Mouse (Mus musculus) left cerebral cortex, adult 9 months (tissue): ENCODE measurements around the gene Grap.
"Not testable (repeated sequence)": the region's sequence is repeated elsewhere in the genome, so short reads cannot be mapped to it uniquely, and the experiment has no call there.

ENCODE experiments used
- DNase-seq, 2 experiments: peaks; one replicate each; pipeline ENCODE4 v3.0.0; 2022; ENCODE audit warnings: low spot score in 2 of 2

The Grap gene

DNA sequence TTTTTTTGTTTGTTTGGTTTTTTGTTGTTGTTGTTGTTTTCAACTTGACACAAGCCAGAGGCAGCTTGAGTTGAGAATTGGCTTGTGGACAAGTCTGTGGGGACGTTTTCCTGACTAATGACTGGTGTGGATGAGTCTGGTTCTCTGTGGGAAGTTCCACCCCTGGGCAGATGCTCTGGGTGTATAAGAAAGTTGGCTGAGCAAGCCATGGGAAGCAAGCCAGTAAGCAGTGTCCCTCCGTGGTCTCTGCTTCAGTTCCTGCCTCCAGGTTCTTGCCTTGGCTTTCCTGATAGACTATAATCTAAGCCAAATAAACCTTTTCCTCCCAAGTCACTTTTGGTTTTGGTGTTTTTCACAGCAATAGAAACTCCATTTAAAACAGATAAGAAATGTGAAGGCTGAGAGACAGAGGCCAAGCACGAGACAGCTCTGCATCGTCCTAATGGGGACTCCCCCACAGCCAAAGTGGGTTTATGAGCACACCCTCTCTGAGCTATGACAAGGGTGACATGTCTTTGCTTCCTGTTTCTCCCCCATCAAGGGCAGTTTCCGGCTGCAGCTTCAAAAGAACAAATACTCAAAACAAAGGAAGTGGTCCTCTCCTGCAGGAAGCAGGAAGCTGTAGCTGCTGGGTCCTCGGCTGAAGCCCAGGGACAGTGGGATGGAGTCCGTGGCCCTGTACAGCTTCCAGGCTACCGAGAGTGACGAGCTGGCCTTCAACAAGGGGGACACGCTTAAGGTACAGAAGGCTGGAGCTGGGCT lies at the start of gene Grap:
Gene Grap, plus strand, starts transcription at position 580 of the 762 bp plus-strand sequence.
- DNase-seq = no peak

DNA sequence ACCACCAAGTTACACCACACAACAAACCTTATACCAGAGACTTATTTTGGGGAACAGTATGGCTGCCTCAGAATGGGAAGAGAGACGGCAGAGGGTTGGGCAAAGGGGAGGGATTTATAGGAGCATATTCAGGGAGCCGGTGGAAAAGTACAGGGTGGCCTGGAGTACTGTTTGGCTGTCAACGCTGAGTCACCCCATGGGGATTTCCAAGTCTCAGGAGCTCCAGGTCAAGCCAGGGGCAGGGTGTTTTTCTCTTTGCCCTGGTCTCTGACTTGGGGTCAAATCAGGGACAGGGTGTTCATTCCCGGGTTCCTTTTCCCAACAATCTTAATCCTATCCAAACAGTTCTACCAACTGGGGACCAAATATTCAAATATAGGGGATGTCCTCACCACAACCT lies 45.0 kb upstream of the Grap start:
- no peak for DNase-seq

DNA sequence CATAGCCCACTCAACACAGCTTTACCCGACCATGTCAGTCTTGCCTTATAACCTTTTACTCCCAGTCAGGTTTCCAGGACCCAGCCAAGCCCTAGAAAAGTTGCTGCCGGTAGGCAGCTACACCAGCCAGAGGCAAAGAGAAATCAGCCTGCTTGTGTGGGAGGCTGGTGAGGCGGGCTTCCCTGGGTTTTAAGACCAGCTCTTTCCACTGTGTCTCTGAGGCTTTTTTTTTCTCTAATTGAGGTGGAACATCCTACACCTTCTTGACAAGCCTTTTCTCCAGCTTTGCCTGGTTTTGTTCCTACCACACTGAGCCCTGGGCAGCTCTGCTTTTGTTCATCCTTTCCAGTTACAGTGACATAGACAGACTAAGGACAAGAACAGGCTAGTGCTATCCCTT lies 41.9 kb upstream of the Grap start:
- DNase-seq = no peak

DNA sequence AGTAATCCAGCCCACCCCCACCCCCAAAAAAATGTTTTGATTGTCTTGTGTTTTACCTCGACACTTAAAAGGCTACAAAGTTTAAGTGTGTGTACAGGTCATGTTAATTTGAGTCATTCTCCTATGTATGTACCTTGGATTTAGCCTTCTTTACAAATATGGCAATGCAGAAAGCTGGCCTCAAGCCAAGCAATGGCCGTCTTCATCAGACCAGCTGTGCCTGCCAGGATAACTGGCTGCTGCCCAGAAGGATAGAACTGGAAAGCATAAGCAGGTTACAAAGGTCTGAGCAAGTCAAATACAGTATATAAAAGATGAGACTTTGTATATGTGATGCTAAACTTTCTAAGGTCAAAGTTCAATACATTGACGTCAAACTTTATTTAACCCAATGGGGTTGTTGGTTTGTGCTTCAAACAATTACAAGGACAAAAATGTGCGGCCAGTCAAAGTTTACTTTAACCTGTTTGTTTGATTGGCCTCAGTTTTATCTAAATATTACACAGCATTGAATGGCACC lies 40.9 kb upstream of the Grap start:
- no peak for DNase-seq

DNA sequence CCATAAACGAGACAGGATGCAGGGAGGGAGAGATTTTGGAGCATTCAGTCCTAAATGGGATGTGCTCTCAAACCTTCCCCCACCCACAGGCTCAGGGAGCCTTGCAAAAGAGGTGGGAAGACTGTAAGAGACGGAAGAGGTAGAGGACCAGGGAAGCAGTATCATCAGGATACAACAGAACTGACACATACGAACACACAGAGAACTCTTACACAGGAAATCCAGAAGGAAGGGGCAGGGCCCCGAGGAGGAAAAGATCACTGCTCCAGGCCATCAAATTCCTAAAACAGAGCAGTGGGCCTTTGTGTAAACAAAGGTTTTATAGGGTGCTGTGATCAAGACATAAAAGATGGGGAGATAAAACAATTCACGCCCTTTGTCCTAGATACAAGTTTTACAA lies 38.7 kb upstream of the Grap start:
- DNase-seq = no peak

DNA sequence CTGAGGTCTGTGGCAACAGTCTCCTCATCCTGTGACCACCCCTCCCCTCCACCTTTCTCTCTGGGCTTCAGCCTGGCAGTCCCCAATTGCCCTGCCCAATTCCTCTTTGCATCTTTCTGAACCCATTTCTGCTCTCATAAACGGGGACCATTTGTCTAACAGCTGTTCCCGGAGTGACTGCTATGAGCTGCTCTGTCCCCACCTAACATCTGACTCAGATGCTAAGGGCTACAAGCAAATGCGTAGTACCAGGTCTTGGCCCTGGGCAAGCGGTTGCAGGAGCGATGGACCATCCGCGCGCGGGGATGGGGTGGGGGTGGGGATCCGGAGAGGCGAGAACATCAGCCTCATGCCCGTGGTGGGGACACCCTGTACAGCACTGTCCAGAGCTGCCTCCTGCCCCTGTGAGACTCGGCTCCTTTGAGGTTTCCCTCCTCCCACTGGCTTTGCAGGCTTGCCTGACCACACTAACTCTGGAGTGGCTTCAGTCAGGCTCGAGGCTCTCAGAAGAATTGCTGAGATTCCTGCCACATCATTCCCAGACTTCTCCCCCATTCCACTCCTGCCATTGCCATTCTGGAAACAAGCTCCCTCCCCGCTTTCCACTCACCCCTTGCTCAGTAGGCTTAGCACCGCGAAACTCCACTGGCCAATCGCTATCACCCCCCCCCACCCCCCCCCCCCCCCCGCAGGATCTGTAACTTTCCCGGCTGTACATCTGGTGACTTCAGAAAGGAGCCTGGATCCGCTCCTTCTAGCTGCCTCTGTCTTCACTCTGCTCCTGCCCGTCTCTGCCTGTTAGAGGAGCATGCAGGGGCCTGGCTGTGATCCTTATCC lies 37.2 kb upstream of the Grap start:
- DNase-seq = no peak

DNA sequence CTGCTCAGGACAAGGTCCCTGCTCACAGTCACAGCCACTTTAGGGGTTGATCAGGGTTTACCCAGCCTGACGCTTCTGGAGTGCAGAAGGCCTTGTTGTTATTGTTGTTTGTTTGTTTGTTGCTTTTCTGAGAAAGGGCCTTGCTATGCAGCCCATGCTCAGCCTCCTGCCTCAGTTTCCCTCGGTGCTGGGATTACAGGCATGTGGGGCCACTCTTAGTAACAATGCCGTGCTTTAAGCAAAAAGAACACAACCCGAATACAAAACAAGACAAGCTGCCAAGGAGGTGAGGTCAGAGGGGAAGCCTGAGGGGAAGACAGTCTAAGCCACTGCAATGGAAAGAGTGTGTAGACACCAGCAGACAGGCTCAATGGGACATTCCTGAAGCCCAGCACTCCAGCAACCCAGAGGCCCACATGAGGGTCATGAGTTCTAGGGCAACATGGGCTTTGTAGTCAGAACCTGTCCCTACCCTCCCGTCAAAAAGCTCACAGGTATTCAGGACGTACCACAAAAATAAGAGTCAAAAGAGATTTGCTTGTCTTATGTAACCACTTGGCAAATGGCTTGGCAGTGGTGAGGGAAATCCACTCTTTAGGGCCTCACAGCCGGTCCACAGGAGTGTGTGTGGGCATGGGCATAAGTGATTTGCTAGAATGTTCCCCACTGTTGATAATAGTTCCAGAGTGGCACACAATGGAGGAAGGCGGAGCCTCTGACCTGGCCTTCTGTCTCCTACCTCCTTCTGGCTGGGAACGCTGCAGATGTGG lies 36.4 kb upstream of the Grap start:
- DNase-seq = no peak

DNA sequence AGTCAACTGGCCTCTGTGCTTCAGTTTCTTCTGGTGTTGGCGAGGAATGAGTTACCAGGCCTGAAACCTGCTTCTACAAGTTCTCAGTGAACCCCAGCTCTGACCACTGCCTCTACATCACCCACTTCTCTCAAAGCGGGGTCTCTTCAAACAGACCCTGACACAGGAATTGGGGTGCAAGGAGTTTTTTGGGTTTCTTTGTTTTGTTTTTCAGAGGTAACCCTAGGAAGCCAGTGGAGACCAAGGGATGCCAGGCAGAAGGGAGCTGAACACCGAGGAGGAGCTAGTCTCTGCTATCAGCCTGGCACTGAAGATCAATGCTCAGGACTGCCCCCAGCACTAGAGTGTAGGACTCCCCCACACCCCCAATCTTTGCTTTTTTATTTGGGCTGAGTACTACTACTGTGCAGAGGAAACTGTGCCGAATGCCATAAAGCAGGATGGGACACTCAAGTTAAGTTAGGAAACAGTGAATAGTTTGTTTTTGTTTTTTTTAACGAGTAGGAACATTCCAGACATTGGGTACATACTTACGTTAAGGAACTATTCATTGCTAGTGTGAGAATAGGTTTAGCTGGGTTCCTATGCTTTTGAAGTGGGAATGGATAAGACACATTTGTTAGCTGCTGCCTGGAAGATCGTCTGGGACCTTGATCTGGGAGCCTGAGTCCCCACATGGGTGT lies 35.6 kb upstream of the Grap start:
- DNase-seq = no peak

DNA sequence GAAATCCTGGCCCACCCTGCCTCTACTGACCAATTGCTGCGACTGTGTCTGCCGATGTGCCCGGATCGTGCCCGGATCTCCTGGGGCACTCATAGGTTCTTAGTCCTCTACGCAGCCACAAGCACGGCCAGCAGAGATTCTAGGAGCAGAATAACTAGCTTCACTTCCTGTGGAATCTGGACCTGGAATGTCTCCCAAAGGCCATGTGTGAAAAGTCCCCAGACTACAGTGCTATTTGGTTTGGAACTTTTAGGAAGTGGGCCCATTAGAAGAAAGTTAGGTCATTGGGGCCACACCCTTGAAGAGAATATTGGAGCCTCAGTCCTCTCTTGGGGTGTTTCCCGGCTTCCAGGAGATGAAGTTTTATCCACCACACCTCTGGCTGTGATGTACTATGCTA lies 34.9 kb upstream of the Grap start:
- no peak for DNase-seq

DNA sequence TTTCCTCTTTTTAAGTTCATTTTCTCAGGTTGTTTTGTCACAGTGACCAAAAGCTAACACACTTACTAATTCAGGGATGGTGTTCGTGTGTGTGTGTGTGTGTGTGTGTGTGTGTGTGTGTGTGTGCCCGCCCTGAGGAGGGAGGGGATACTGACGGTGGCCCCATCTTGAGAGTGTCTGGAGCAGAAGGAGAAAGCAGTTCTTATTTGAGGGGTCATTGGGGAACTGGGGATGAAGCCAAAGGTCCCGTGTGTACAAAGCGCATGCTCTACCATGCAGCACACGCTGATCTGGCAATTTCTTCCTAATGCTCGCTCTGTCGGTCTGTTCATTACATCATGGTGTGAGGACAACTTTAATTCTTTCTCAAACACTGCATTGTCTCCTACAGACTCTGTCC lies 34.5 kb upstream of the Grap start:
- no peak for DNase-seq

DNA sequence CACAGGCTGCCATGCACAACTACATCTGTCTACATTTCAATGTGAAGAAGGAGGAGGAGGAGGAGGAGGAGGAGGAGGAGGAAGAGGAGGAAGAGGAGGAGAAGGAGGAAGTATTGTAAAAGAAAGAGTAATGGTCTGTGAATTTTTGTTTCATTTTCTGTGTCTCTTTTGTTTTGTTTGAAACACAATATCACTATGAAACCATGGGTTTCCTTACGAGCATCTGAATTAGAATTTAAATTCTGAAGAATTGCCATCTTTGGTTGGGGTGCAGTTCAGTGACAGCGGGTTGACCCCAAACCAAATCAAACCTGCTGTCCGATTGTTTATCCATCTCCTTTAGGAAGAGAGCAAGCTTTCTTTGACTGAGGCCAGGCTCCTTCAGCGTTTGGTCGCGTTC lies 33.7 kb upstream of the Grap start:
- DNase-seq = no peak

DNA sequence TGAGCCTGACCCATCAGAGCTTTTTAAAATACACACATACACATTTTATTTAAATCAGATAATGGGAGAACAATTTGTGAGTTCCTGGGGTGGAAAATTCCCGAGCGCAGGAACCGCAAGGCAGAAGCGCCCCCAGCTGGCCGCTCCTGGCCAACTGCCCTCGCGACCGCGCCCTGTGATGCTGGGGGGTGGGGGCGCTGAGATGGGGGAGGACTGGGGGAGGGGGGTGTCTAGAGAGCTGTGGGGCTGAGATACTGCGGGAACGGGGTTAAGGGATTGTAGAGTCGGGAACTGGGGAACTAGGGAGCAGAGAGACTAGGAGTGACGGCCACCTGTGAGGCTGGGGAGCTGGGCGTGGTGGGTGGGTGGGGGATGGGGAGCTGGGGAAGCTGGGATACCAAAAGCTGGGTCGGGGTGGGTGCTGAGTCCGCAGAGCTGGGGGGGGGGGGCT lies 33.2 kb upstream of the Grap start:
- peak in 1 of 2 experiments; percentile 73 for DNase-seq

DNA sequence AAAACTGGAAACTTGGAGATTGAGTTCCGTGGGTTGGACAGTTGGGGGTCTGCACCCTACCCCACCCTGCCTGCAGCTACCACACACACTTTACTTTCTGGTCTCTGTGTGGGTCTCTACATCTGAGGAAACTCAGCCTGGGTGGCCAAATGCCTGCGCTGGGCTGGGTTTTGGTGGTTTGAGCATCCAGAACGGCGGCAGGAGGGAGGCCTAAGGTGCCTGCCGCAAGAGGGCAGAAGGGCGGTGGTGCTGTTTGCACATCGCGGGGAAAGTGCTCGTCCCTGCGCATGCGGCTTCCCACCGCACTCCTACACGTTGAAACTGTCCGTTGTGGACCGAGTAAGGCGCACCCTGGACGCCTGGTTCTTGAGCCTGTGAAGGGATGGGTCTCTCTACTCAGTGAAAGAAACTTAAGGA lies 32.8 kb upstream of the Grap start:
- peak; percentile 51 to 87 for DNase-seq

DNA sequence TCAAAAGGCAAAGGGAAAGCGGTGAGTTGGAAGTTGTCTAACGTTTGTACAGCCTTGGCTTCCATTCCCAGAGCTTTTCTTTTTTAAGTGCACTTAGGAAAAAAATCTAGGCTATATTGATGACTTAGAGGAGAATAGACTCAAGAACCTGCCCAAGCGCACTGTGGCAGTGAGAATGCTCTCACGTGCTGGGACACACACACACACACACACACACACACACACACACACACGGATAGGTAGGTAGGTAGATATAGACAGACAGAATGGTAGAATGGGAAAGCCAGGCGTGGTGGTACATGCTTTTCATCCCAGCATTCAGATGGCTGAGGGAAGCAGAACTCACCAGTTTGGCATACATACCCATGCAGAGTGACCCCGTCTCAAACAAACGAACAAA lies 32.3 kb upstream of the Grap start:
- DNase-seq = no peak

DNA sequence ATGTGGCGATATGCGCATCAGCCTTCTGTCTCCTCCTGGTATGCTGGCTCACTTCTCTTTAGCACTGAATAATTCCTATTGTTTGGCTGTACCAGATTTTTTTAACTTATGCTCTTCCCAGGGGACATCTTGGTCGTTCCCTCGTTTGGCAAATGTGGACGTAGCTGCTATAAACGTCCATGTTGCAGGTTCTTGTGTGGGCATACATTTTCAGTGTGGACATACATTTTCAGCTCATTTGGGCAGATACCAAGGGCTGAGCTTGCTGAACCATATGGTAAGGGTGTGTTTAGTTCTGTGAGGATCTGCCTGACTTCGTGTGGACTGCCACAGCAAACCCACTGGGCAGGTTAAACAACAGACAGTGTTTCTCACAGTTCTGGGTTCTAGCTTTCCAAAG lies 27.9 kb upstream of the Grap start:
- peak in 1 of 2 experiments; percentile 64 for DNase-seq

DNA sequence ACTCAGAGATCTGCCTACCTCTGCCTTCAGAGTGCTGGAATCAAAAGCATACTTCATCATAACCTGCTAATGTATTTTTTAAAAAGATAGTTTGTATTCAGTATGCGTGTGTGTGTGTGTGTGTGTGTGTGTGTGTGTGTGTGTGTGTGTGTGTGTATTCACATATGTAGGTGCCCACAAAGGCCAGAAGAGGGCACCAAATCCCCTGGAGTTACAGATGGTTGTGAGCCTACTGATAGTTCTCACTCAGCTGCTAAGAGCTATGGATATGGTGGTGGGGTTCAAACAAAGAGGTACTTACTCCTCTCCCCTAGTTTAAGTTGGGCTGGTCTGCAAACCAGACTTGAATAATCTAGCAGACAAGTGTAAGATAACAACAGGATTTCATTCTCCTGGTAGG lies 26.6 kb upstream of the Grap start:
- no peak for DNase-seq

DNA sequence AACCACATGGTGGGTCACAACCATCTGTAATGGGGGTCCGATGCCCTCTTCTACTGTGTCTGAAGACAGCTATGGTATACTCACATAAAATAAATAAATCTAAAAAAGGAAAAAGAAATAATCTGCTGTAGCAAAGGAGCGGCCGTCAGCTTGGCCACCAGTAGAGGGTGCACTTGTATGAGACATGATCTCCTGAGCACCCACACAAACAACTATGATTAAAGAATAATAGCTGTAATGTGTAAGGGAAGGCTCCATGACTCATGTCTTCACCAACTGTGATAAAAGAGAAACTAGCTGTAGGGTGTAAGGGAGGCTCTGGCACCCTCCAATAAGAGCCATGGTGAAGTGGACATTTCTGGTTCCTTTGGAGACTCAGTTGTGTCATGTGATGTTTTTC lies 23.4 kb upstream of the Grap start:
- no peak for DNase-seq

DNA sequence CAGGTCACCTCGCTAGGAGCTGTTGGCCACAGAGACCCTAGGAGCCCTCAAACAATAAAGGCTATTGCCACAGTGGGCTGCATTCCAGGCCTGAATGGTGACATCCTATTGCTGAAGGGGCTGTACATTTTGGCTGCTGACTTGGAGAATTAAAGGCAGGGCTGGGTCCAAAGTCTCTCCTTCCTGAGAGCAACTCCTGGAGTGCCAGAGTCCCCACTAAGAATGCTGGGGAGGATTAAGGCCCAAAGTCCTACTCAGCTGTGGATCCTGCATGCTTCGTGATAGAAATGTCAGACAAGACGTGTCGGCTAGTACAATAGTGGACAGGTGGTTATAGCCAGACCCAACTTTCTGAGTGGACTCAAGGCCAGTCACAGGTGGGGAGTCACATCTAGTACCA lies 16.8 kb upstream of the Grap start:
- not testable (repeated sequence) for DNase-seq

DNA sequence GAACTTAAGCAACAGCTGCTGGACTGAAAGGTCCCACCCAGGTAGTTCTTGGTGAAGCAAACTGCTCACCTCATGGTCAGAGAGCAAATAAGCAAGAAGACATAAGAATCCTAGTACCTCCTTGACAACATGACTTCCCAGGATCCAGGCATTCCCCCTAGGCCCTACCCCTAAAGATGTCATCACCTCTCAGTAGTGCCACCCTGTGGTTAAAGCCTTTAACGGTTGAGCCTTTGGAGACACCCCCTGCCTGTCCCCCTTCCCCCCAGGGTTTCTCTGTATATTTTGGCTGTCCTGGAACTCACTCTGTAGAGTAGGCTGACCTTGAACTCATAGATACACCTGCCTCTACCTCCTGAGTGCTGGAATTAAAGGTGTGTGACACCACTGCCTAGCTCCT lies 15.7 kb upstream of the Grap start:
- DNase-seq = no peak

DNA sequence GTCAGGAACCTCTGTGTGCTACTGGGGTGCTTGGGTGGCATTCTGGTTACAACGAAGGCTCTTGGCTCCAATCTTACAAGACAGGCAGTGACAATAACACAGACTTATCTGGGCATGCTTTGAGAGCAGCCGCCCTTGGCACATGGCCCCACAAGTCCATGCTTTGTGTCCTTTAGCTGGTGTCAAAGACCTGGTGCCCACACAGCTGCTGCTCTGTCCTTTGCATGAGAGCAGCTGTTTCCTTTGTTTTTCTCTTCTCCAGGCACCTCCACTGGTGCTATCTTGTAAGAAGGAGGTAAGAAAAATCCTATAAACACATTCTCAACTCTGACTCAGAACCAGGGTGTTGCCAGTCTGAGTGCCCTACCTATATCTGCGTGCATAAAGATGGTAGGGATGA lies 15.2 kb upstream of the Grap start:
- DNase-seq = no peak

DNA sequence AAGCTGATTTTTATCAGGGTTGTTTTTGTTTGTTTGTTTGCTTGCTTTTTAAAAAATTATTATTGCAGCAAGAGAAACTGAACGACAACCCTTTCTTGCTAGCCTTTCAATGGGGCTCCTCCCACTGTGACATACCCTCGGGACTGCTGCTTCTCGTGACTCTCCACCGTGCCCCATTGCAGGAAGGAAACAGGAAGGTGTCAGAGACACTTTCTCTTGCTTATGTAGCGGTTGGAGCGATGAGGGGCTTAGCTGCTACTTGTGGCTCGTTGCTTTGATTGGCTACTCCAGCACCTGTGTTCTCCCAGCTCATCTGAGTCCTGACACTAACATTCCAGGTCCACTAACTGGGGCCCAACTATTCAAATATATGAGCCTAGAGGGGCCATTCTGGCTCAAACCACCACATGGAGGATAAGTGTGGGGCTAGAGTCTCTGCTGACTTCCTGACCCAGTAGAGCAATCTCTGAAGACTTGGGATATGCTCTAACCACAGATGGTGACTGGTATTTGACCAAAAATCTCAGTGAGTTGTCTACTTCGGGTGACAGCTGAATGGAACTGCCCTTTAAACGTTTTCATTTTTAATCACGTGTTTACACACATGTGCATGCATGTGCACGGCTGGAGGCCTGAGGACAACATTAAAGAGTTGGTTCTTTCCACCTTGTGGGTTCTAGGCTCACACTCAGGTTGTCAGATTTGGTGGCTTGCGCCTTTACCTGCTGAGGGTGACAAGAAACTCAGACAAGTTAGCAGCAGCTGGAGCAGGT lies 14.1 kb upstream of the Grap start:
- DNase-seq = no peak
